Mouse (Mus musculus): ENCODE measurements around the gene Slamf7.
"Not testable (repeated sequence)": the region's sequence is repeated elsewhere in the genome, so short reads cannot be mapped to it uniquely, and the experiment has no call there.

The Slamf7 gene

GRCm38 (mm10) chr1:171652734-171653133, at the start of gene Slamf7:
Gene Slamf7, minus strand, starts transcription at chr1:171653035.
- no peak for DNase-seq

- DNase-seq = no peak
Measured at GRCm38 (mm10) chr1:171698983-171699382, 46.1 kb upstream of the Slamf7 start.

GRCm38 (mm10) chr1:171693918-171694317, 41.1 kb upstream of the Slamf7 start:
- no peak for DNase-seq

- no peak for DNase-seq
Measured at GRCm38 (mm10) chr1:171687320-171687719, 34.5 kb upstream of the Slamf7 start.

- DNase-seq = no peak
Measured at GRCm38 (mm10) chr1:171684923-171685322, 32.1 kb upstream of the Slamf7 start.

- DNase-seq = no peak
Measured at GRCm38 (mm10) chr1:171681531-171682299, 28.9 kb upstream of the Slamf7 start, which contains the start of gene Cd48. Gene Cd48, plus strand, starts transcription at chr1:171682009.

GRCm38 (mm10) chr1:171681009-171681408, 28.2 kb upstream of the Slamf7 start:
- no peak for DNase-seq

- no peak for DNase-seq
Measured at GRCm38 (mm10) chr1:171677721-171678120, 24.9 kb upstream of the Slamf7 start.

GRCm38 (mm10) chr1:171674467-171674866, 21.6 kb upstream of the Slamf7 start:
- no peak for DNase-seq

GRCm38 (mm10) chr1:171672854-171673475, 20.1 kb upstream of the Slamf7 start:
- no peak for DNase-seq

GRCm38 (mm10) chr1:171672451-171672850, 19.6 kb upstream of the Slamf7 start:
- DNase-seq = not testable (repeated sequence)

- DNase-seq = no peak
Measured at GRCm38 (mm10) chr1:171667160-171667559, 14.3 kb upstream of the Slamf7 start.

GRCm38 (mm10) chr1:171666350-171666749, 13.5 kb upstream of the Slamf7 start:
- no peak for DNase-seq

- DNase-seq = no peak
Measured at GRCm38 (mm10) chr1:171663757-171664156, 10.9 kb upstream of the Slamf7 start.

GRCm38 (mm10) chr1:171661482-171661881, 8.6 kb upstream of the Slamf7 start:
- DNase-seq = no peak

- DNase-seq = no peak
Measured at GRCm38 (mm10) chr1:171660423-171660822, 7.6 kb upstream of the Slamf7 start.

GRCm38 (mm10) chr1:171658561-171658991, 5.7 kb upstream of the Slamf7 start:
- no peak for DNase-seq

GRCm38 (mm10) chr1:171648840-171649239, 4.0 kb downstream of the Slamf7 start:
- no peak for DNase-seq

GRCm38 (mm10) chr1:171647716-171648115, 5.1 kb downstream of the Slamf7 start:
- no peak for DNase-seq

GRCm38 (mm10) chr1:171646429-171646940, 6.3 kb downstream of the Slamf7 start:
- DNase-seq = no peak

- DNase-seq = no peak
Measured at GRCm38 (mm10) chr1:171643612-171644011, 9.2 kb downstream of the Slamf7 start.

GRCm38 (mm10) chr1:171640796-171641195, 12.0 kb downstream of the Slamf7 start:
- no peak for DNase-seq

- no peak for DNase-seq
Measured at GRCm38 (mm10) chr1:171638686-171639085, 14.1 kb downstream of the Slamf7 start.

- no peak for DNase-seq
Measured at GRCm38 (mm10) chr1:171637101-171637500, 15.7 kb downstream of the Slamf7 start.
